Mouse (Mus musculus) CH12.LX (cell line): ENCODE measurements around the gene Usp39. TPM values are rescaled to one million over a fixed set of nuclear protein-coding genes. Genes with fewer than 3 reads are reported as not detected.

Source experiments
- DNase-seq: peaks from one replicate; pipeline ENCODE4 v3.0.0-alpha.2; 2013; ENCODE audit errors: extremely low read depth
- H3K27ac ChIP-seq: 2 replicates; pipeline ENCODE4 v1.5.1; 2012; ENCODE audit warnings: low read depth, mild to moderate bottlenecking, control low read depth, moderate library complexity; ENCODE audit not compliant: insufficient read depth
- H3K27me3 ChIP-seq: replicated peaks from 2 replicates; pipeline ENCODE3; 2012; ENCODE audit warnings: inconsistent platforms
- H3K36me3 ChIP-seq, 2 experiments: replicated peaks in 1 of 2; 2 replicates each; pipeline versions ENCODE3 to v1.6.1; 2012; ENCODE audit warnings: inconsistent platforms in 1 of 2, low read length in 1 of 2, mild to moderate bottlenecking in 1 of 2, mixed read lengths in 1 of 2, moderate library complexity in 1 of 2; ENCODE audit not compliant: control insufficient read depth in 1 of 2, insufficient read depth in 1 of 2
- H3K4me1 ChIP-seq, 2 experiments: 2 replicates each; pipeline ENCODE4 v1.6.1; 2012; ENCODE audit warnings: inconsistent platforms in 1 of 2, moderate library complexity in 1 of 2; ENCODE audit not compliant: insufficient read depth in 2 of 2, control insufficient read depth in 1 of 2
- H3K4me2 ChIP-seq: 2 replicates; pipeline ENCODE4 v1.6.1; 2012; ENCODE audit warnings: low read depth, mild to moderate bottlenecking, control low read depth; ENCODE audit not compliant: poor library complexity, insufficient read depth, severe bottlenecking
- H3K4me3 ChIP-seq, 3 experiments: fragments of 150-350 bp in 1 of 3; sonication (generic) in 1 of 3; replicated peaks in 1 of 3; 2 replicates each; pipeline versions ENCODE3 to v1.5.1; 2011 to 2012; ENCODE audit warnings: low read depth in 2 of 3, low read length in 2 of 3, mild to moderate bottlenecking in 2 of 3, moderate library complexity in 2 of 3, control low read depth in 1 of 3, improper control_type of control experiment in 1 of 3, inconsistent platforms in 1 of 3, mixed read lengths in 1 of 3; ENCODE audit not compliant: poor library complexity in 1 of 3
- H3K79me2 ChIP-seq: replicated peaks from 2 replicates; pipeline ENCODE4 v1.6.1; 2012; ENCODE audit warnings: mild to moderate bottlenecking, moderate library complexity; ENCODE audit not compliant: control insufficient read depth, poor library complexity, insufficient read depth, severe bottlenecking; ENCODE audit errors: extremely low read depth
- H3K9ac ChIP-seq: 2 replicates; pipeline ENCODE4 v1.6.1; 2012; ENCODE audit warnings: low read depth, mild to moderate bottlenecking, control low read depth, moderate library complexity; ENCODE audit not compliant: insufficient read depth
- H3K9me3 ChIP-seq: replicated peaks from 2 replicates; pipeline ENCODE3; 2012; ENCODE audit warnings: low read length, inconsistent platforms, mixed read lengths
- CHD2 ChIP-seq: IDR thresholded peaks from 2 replicates; pipeline ENCODE4 v1.6.1; 2011; ENCODE audit warnings: low read length, improper control_type of control experiment
- E2F4 ChIP-seq: IDR thresholded peaks from 2 replicates; pipeline ENCODE4 v1.6.1; 2011; ENCODE audit warnings: low read depth, low read length, improper control_type of control experiment; ENCODE audit not compliant: insufficient replicate concordance
- ELF1 ChIP-seq: IDR thresholded peaks from 2 replicates; pipeline ENCODE4 v1.6.1; 2014; ENCODE audit warnings: low read depth, mild to moderate bottlenecking, inconsistent platforms, low read length, improper control_type of control experiment
- IRF4 ChIP-seq: IDR thresholded peaks from 2 replicates; pipeline ENCODE4 v1.6.1; 2014; ENCODE audit warnings: low read depth, mild to moderate bottlenecking, inconsistent platforms, low read length, improper control_type of control experiment
- JUN ChIP-seq: IDR thresholded peaks from 2 replicates; pipeline ENCODE4 v1.6.1; 2011; ENCODE audit warnings: low read depth, mild to moderate bottlenecking, low read length, improper control_type of control experiment, moderate library complexity; ENCODE audit not compliant: insufficient read depth
- MAFK ChIP-seq: IDR thresholded peaks from 2 replicates; pipeline ENCODE4 v1.6.1; 2011; ENCODE audit warnings: low read length, improper control_type of control experiment; ENCODE audit not compliant: insufficient replicate concordance
- MAZ ChIP-seq: IDR thresholded peaks from 2 replicates; pipeline ENCODE4 v1.6.1; 2012; ENCODE audit warnings: low read depth, mild to moderate bottlenecking, inconsistent platforms, low read length, improper control_type of control experiment, moderate library complexity
- MYC ChIP-seq: IDR thresholded peaks from 2 replicates; pipeline ENCODE4 v1.6.1; 2011; ENCODE audit warnings: low read depth, mild to moderate bottlenecking, improper control_type of control experiment, low read length
- NELFE ChIP-seq: IDR thresholded peaks from 2 replicates; pipeline ENCODE4 v1.6.1; 2011; ENCODE audit warnings: low read depth, low read length, improper control_type of control experiment
- NRF1 ChIP-seq: IDR thresholded peaks from 2 replicates; pipeline ENCODE4 v1.6.1; 2014; ENCODE audit warnings: low read depth, mild to moderate bottlenecking, inconsistent platforms, low read length, improper control_type of control experiment, moderate library complexity
- POLR2A ChIP-seq: IDR thresholded peaks from 2 replicates; pipeline ENCODE4 v1.6.1; 2011; ENCODE audit warnings: low read depth, mild to moderate bottlenecking, improper control_type of control experiment, low read length
- POLR2AphosphoS2 ChIP-seq: IDR thresholded peaks from 2 replicates; pipeline ENCODE4 v1.6.1; 2011; ENCODE audit warnings: low read depth, low read length, improper control_type of control experiment
- SMC3 ChIP-seq: IDR thresholded peaks from 2 replicates; pipeline ENCODE4 v1.6.1; 2011; ENCODE audit warnings: low read depth, low read length, improper control_type of control experiment
- UBTF ChIP-seq: IDR thresholded peaks from 2 replicates; pipeline ENCODE4 v1.6.1; 2012; ENCODE audit warnings: low read depth, mild to moderate bottlenecking, inconsistent platforms, low read length, improper control_type of control experiment, moderate library complexity
- ZMIZ1 ChIP-seq: IDR thresholded peaks from 2 replicates; pipeline ENCODE4 v1.6.1; 2012; ENCODE audit warnings: low read depth, mild to moderate bottlenecking, inconsistent platforms, low read length, improper control_type of control experiment
- dilution Hi-C: fragments of 300-500 bp; cut with MboI; formaldehyde crosslinking; loops from 2 replicates; pipeline ENCODE4 v1.14.3; 2020; ENCODE audit warnings: low sequenced_read_pairs; ENCODE audit not compliant: extremely low pct_unique_long_range_greater_than_20kb, extremely low pct_ligation_motif_present
- in situ Hi-C: fragments of 300-500 bp; cut with MboI; formaldehyde crosslinking; loops from 3 replicates; pipeline ENCODE4 v1.14.3; 2019; ENCODE audit warnings: low sequenced_read_pairs, low pct_ligation_motif_present, low pct_unique_long_range_greater_than_20kb, mixed read lengths
- polyA plus RNA-seq: library from polyadenylated mRNA; unstranded; fragments of >175 nt; gene quantifications from 2 replicates; pipeline ENCODE4 v1.2.1, GENCODE M21; 2012; ENCODE audit warnings: low read depth; ENCODE audit not compliant: insufficient read length
- total RNA-seq, 2 experiments: library from RNA; depleted of rRNA; stranded (reverse); fragments of 300-350 nt in 1 of 2; fragments of >200 nt in 1 of 2; gene quantifications; 2 replicates each; pipeline ENCODE4 v1.2.3; 2012 to 2014

Usp39 gene
- total and polyA plus RNA-seq, 3 experiments: 74.5 to 138 (median 88.2) TPM

DNA sequence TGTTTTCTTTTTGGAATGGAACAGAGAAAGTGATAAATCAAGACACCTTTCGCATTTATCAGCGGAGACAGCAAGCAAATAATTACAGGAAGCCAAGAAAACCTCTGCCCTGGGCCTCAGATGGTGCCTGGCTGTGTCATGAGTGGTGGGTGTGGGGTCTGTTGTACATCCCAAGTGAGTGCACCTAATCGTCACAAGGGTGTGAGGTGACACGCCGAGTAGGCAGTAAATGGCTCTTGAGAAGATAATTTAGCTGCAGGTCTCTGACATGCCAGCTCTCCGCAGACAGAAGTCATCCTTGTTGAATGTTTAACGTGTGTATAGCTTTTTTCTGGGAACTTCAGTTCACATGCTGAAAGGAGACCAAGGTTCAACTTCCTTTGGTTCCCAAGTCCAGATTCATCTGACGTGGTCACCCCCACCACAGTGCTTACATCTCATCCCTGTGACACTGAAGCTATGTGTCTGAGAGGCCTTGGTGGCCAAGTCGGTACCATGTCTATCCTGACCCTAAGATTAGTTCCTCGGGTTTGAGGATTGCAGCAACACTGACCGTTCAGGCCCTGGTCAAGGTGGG lies 42.5 kb downstream of the Usp39 start:
- no peak overlapping the region for H3K9ac ChIP-seq
- no peak for DNase-seq
- no peaks in the 10 kb centered on the region for H3K4me1 ChIP-seq
- H3K27ac ChIP-seq: no peak overlapping the region
- no peak overlapping the region for H3K4me3 ChIP-seq
- H3K4me2 ChIP-seq: no peak overlapping the region
- in situ Hi-C loops (no loop called here), dilution Hi-C loops (no loop called here)
- no peaks in the 10 kb centered on the region for H3K79me2 ChIP-seq
- no peaks in the 10 kb centered on the region for H3K36me3 ChIP-seq
- H3K9me3 ChIP-seq: no peaks in the 10 kb centered on the region
- TF ChIP-seq MAFK (no peak), POLR2A (no peak), MAZ (no peak)
- no peaks in the 10 kb centered on the region for H3K27me3 ChIP-seq

DNA sequence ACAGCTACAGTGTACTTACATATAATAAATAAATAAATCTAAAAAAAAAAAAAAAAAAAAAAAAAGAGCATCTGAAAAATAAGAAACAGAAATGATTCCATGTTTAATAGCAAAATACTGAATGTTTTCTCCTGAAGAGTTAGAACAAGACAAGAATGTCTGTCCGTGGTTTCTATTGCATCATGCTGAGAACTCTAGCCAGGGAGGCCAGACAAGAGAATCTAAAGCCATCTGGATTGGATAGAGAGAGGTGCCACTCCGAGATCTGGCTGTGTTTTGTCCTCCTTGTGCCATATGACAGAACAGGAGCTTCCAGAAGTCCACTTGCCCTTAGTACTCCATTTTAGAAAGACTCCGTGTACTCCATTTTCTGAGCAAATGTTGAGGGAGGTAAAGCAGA lies 47.2 kb downstream of the Usp39 start:
- no peak for DNase-seq
- peaks cover under 1% of the 10 kb centered on the region for H3K27me3 ChIP-seq
- H3K9ac ChIP-seq: no peak overlapping the region
- TF ChIP-seq E2F4 (no peak), ELF1 (no peak), MAZ (no peak), NELFE (no peak), POLR2AphosphoS2 (no peak), IRF4 (no peak), MYC (no peak), NRF1 (no peak), UBTF (no peak), SMC3 (no peak), CHD2 (no peak)
- H3K4me3 ChIP-seq: no peak overlapping the region
- H3K9me3 ChIP-seq: no peaks in the 10 kb centered on the region
- in situ Hi-C loops (no loop called here), dilution Hi-C loops (no loop called here)
- no peaks in the 10 kb centered on the region for H3K79me2 ChIP-seq
- no peaks in the 10 kb centered on the region for H3K4me1 ChIP-seq
- no peaks in the 10 kb centered on the region for H3K36me3 ChIP-seq
- no peak overlapping the region for H3K27ac ChIP-seq
- no peak overlapping the region for H3K4me2 ChIP-seq

DNA sequence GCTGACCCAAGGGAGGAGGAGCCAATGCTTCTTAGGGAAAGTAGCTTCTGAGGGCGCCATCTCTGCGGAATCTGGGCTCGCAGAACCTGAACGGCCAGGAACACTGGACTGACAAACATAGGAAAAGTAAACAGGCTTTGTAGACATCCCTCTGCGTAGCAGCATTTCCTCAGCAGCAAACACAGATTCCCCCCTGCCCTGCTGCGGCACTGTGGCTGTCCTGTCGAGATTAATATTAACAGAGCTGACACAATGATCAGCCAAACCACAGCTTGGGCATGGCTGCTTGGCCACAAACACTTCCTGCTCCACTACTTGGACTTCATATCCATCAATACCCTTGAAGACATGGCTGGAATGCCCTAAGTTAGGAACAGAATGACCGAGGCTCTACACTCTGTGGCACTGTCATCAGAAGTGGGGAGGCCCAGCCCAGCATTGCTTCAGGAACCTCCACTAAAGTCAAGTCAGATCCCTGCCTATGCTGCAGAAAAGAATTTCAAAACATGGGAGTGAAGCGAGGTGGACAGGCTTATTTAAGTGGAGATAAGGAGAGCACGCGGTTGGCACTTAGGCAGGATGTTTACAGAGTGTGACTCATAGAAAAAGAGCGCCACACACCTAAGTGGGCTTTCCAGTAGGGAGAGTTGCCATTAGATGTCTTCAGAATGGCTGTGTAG lies 51.9 kb downstream of the Usp39 start:
- H3K4me1 ChIP-seq: no peaks in the 10 kb centered on the region
- TF ChIP-seq JUN: no peak
- TF ChIP-seq MAZ: no peak
- TF ChIP-seq MAFK: no peak
- TF ChIP-seq SMC3: no peak
- TF ChIP-seq ZMIZ1: no peak
- no peaks in the 10 kb centered on the region for H3K79me2 ChIP-seq
- no peak overlapping the region for H3K27ac ChIP-seq
- in situ Hi-C loops (no loop called here), dilution Hi-C loops (no loop called here)
- H3K4me3 ChIP-seq: no peak overlapping the region
- peaks cover 16% of the 10 kb centered on the region for H3K27me3 ChIP-seq
- H3K9me3 ChIP-seq: peaks cover 6% of the 10 kb centered on the region
- H3K4me2 ChIP-seq: no peak overlapping the region
- no peak for DNase-seq
- H3K9ac ChIP-seq: no peak overlapping the region
- H3K36me3 ChIP-seq: no peaks in the 10 kb centered on the region
